ENCODE assay signal across 9 mouse cellular contexts in the genomic region with DNA sequence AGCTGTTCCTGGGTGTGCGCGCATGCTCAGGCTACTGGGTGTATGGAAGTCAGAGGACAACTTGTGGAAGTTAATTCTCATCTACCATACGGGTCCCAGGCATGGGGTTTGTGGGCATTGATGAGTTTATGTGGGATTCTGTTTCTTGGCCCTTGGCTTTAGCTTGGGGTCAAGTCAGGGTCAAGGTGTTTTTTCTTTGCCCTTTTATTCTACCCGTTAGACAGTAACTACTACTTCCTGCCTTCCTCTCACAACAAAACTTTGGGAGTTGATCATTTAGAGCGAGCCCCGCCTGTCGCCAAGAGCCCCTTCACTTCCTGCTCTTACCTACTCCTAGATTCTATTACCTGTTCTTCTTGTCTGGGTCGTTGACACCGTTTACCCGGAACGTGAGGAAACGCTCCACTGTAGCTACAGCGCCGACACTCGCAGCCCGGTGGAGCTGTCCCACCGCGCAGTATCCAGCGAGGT. TPM values are rescaled to one million over a fixed set of nuclear protein-coding genes. Genes with fewer than 3 reads are reported as not detected.
A peak's percentile ranks its signal among the peaks of the same experiment; 100 is the strongest.
DNase-seq lines count a peak whose midpoint lies in the region; ATAC-seq and TF ChIP-seq lines count a peak whose summit lies in the region.
"Had no signal": no experiment of that assay in that cellular context is flagged by ENCODE, and none has a peak within 500 bp of the region (broad histone marks: within the 10 kb centered on the region; RNA-seq: fewer than 3 reads in every experiment).

No protein-coding gene starts in this region.

- WGBS in liver, embryonic 12.5 days (ENCODE audit: insufficient replicate concordance): 12% methylated on average over 19 of the region's 19 CpGs

- no peaks in the 10 kb centered on the region for H3K27me3 ChIP-seq in testis, adult 2 months (ENCODE audit: control insufficient read depth, insufficient read depth, low read length)
- peaks cover 39% of the 10 kb centered on the region for H3K27me3 ChIP-seq in liver, embryonic 12.5 days (replicated peaks)

- peak overlapping the region; percentile 57 for H3K27ac ChIP-seq in gastrocnemius, adult 2 months
- H3K27ac ChIP-seq in testis, adult 2 months (ENCODE audit: control insufficient read depth, insufficient read depth, low read depth, low read length): peak overlapping the region; percentile 97
- H3K27ac ChIP-seq in liver, embryonic 12.5 days: no peak overlapping the region

- TF ChIP-seq CTCF in gastrocnemius, adult 2 months (IDR thresholded peaks at IDR 0.05): no peak
- TF ChIP-seq CTCF in testis, adult 2 months (IDR thresholded peaks at IDR 0.05; ENCODE audit: control insufficient read depth, insufficient read depth, insufficient replicate concordance, low read depth, low read length): 0 out of 2 replicates have a peak, but pooled peaks have one; percentile 13

- ATAC-seq in liver, embryonic 12.5 days: no peak

- no peaks in the 10 kb centered on the region for H3K9me3 ChIP-seq in liver, embryonic 12.5 days (replicated peaks)

- H3K4me3 ChIP-seq in gastrocnemius, adult 2 months: peak overlapping the region; percentile 67
- peak overlapping the region; percentile 89 for H3K4me3 ChIP-seq in testis, adult 2 months (ENCODE audit: control insufficient read depth, low read depth, low read length)
- peak overlapping the region; percentile 37 for H3K4me3 ChIP-seq in liver, embryonic 12.5 days

- H3K36me3 ChIP-seq in testis, adult 2 months (ENCODE audit: control insufficient read depth, insufficient read depth, low read length): no peaks in the 10 kb centered on the region; the same call in 1 of the 2 replicates
- no peaks in the 10 kb centered on the region for H3K36me3 ChIP-seq in liver, embryonic 12.5 days

- intact Hi-C loops in gastrocnemius, adult 2 months (cut with DNase I): no loop called here

- DNase-seq in gastrocnemius, adult 2 months: no peak
- no peak for DNase-seq in gastrocnemius, adult 18-20 months (ENCODE audit: low spot score)
- DNase-seq in testis, postnatal 14 days (ENCODE audit: low spot score): no peak
- DNase-seq in adrenal gland, adult 2 months: no peak
- DNase-seq in right cerebral cortex, postnatal 10 days (ENCODE audit: low spot score in 2 of 2): no peak
- DNase-seq in thymus, postnatal 4 days: no peak

- 0 out of 2 replicates have a peak overlapping the region, but pooled peaks have one; percentile 19 for H3K9ac ChIP-seq in liver, embryonic 12.5 days

- peak overlapping the region; percentile 62 for H3K4me2 ChIP-seq in liver, embryonic 12.5 days

- H3K4me1 ChIP-seq in testis, adult 2 months (ENCODE audit: control insufficient read depth, insufficient read depth, low read length): peaks cover 9% of the 10 kb centered on the region
- H3K4me1 ChIP-seq in liver, embryonic 12.5 days: peaks cover 7% of the 10 kb centered on the region

- peak; percentile 51; the same call in 1 of the 2 replicates for TF ChIP-seq POLR2A in testis, adult 2 months (IDR thresholded peaks at IDR 0.05; ENCODE audit: control insufficient read depth, low read depth, low read length)

RNA-seq across cellular contexts. Expression of gene Gm26661, which starts 0.3 kb away (rescaled TPM):
- total RNA-seq in gastrocnemius, adult 2 months (2021): not detected
- not detected for total RNA-seq in gastrocnemius, adult 18-20 months (2021)
- 126 TPM in 2 replicates for polyA plus RNA-seq in testis, adult 2 months (2012; rRNA removed)
- polyA plus RNA-seq in liver, embryonic 12.5 days (2016; fragmentation: Nextera tagmentation; extraction: Ambion mirVana): not detected in 2 replicates
- not detected for total RNA-seq in adrenal gland, adult 2 months (2021)
- polyA plus RNA-seq in adrenal gland, adult 2 months (2012; rRNA removed): not detected in 2 replicates
- polyA plus RNA-seq: thymus, postnatal 0 days had no signal

RNA-seq across cellular contexts. Expression of gene Flnb, which starts 26.7 kb away (rescaled TPM):
- total RNA-seq in gastrocnemius, adult 2 months (2021): 10 to 100 TPM in 1 of 2 experiments, 1 to 10 TPM in 1; 6.0 to 11.0 TPM
- 10 to 100 TPM in 1 of 2 experiments, 1 to 10 TPM in 1; 6.2 to 10.5 TPM for total RNA-seq in gastrocnemius, adult 18-20 months (2021)
- 9.8 and 11.3 TPM in 2 replicates for polyA plus RNA-seq in testis, adult 2 months (2012; rRNA removed)
- 7.4 and 8.7 TPM in 2 replicates for polyA plus RNA-seq in liver, embryonic 12.5 days (2016; fragmentation: Nextera tagmentation; extraction: Ambion mirVana)
- 10 to 100 TPM; 40.8 to 44.9 TPM for total RNA-seq in adrenal gland, adult 2 months (2021)
- polyA plus RNA-seq in adrenal gland, adult 2 months (2012; rRNA removed): 8.8 and 8.9 TPM in 2 replicates

Comparison
In these comparisons a context has a peak if more than half of its experiments do, and no peak if none do; other contexts are left out.
1. H3K4me3 ChIP-seq: peak in every context shown above with its lines; median percentile 89 in testis, adult 2 months; 67 in gastrocnemius, adult 2 months; 37 in liver, embryonic 12.5 days.